Mouse (Mus musculus): ENCODE measurements at regions not wholly inside any gene's neighbourhood (a gene's known extent, or its start where the extent isn't known, plus 50 kb on each side); places are given as distances from the start of the nearest gene placed in this dataset.

DNA sequence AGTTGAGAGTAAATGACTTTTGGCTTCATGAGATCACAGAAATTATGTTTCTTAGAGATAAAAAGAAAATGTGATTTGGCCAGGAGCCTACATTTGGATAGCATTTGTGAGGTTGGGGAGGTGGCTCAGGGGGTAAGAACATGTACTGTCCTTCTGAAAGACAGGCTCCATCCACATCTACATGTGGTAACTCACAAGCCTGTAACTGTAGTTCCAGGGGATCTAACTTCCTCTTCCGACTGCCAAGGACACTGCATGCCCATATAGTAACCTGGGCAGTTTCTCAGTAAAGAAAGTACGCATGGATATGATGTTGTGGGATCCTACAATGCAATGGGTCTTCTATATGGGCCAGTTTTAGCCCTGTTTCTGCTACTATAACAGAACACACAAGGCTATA, 779.4 kb upstream of the Car8 start:
- no peak for DNase-seq
- intact Hi-C loops (cut with DNase I; ENCODE audit: low total_unique reads): no loop called here

- intact Hi-C loops (cut with DNase I; ENCODE audit: low total_unique reads): no loop called here
- no peak for DNase-seq
Measured at GRCm38 (mm10) chr4:9016504-9017040, 777.7 kb upstream of the Car8 start.

DNA sequence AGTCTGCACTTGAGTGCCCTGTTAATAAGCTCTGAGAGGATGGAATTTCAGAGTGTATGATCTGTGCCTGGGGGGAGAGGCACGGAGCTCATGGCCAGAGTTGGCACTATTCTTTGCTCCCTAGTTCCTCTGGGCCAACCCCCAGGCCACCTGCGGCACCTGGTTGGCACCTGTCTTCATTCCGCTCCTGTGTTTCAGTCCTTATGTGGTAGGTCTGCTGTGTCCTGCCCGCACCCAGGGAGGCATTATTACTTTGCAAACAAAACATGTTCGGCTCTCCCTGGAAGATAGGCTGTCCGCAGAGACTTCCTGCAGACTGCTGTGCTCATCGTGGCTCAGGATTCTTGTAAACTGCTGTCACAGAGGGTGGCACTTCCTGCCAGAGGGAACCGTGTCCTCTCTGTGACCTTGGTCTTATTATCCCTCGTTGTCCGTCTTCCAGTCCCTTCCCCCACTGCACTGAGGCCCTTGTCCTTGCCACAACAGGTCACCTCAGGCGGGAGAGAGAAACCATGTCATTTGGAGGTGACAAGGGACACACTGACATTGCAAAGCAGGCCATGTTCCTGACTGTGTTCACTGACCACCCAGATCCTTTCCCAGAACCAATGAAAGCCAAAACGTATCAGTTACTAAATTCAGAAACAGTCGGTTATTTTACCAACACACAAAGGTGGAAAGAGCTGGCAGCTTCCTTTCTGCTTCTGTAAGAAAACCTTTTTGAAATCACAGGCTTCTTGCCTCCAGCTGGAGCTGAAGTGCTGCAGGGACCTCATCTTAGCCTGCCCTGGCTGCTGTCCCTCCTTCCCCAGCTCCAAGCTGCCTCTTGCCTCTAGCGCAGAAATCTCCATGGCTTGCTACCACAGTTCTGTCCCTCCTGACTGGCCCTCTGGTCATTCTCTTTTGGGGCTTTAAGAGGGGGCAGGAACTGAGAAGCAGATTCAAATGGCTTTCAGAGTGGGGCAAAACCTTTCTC, 777.0 kb upstream of the Car8 start:
- DNase-seq: no peak
- intact Hi-C loops (cut with DNase I; ENCODE audit: low total_unique reads): no loop called here

GRCm38 (mm10) chr4:9014986-9015385, 776.1 kb upstream of the Car8 start:
- intact Hi-C loops (cut with DNase I; ENCODE audit: low total_unique reads): no loop called here
- DNase-seq: no peak

GRCm38 (mm10) chr4:9012787-9013186, 773.9 kb upstream of the Car8 start:
- no peak for DNase-seq
- intact Hi-C loops (cut with DNase I; ENCODE audit: low total_unique reads): no loop called here

DNA sequence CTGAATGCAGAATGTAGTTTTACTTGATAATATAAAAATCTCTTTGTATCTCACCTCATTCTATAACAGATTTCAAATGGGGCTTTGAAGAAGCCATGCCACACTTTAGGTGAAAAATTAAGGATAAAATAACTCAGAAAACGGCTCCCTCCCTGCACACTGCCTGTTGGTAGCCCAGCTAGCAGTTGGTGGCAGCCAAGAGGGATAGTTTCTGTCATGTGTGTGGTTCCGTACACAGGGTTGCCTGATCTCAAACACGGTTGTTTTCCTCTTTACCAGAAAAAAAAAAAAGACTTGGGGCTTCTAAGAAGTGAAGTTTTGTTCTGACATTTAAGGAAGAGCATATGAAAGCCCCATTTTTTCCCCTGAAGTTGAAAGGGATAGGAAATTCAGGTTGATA, 773.1 kb upstream of the Car8 start:
- intact Hi-C loops (cut with DNase I; ENCODE audit: low total_unique reads): no loop called here
- no peak for DNase-seq

- DNase-seq: no peak
- intact Hi-C loops (cut with DNase I; ENCODE audit: low total_unique reads): no loop called here
Measured at GRCm38 (mm10) chr4:9011129-9011518, 772.3 kb upstream of the Car8 start.

DNA sequence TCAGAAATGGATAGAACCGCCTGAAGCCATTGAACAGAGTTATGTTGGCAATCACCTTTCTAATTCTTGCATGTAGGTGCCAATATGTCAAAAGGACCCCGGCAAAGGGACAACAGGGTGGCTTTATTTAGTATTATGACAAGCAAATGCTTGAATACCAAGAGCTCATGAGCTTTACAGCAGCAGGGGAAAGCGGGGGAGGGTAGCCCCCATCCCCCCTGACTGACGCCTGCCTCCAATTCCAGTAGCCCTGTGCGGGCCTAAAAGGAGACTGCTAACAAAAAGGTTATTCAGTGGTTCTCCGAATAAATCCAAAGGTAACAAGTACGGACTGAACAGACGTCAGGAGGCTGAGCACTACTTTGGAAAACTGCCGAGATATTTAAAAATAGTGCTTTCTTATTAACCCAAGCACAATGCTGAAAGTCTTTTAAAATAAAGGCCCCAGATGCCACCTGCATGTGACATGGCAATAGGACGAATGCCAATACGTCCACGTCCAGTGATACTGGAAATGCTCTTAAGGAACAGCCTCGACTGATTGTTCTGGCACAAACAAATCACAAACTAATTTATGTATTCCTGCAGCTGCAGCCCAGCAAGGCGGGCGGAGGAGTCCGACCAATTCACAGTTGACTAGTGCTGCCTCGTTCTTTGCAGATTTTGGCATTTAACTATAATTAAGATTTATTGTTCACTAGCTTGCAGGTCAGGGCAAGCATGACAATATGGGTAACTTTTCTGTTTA, 771.7 kb upstream of the Car8 start:
- intact Hi-C loops (cut with DNase I; ENCODE audit: low total_unique reads): no loop called here
- no peak for DNase-seq

DNA sequence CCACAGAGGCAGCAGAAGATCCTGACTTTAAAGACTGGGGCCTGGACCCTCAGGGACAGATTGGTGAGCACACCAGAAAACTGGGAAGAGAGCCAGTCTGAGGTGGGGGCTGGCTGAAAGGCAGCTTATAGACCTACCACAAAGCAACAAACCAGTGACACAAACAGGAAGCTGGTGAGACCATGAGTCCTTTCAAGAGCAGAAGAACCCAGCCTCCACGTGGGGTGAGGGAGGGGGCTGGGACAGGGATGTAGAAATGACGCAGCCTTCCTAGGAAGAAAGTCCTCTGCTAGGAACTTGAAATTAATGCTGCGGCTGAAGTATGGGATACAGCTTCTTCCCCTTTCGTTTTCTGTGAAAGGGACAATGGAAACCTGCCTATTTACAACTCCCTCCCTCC, 770.8 kb upstream of the Car8 start:
- intact Hi-C loops (cut with DNase I; ENCODE audit: low total_unique reads): no loop called here
- no peak for DNase-seq

DNA sequence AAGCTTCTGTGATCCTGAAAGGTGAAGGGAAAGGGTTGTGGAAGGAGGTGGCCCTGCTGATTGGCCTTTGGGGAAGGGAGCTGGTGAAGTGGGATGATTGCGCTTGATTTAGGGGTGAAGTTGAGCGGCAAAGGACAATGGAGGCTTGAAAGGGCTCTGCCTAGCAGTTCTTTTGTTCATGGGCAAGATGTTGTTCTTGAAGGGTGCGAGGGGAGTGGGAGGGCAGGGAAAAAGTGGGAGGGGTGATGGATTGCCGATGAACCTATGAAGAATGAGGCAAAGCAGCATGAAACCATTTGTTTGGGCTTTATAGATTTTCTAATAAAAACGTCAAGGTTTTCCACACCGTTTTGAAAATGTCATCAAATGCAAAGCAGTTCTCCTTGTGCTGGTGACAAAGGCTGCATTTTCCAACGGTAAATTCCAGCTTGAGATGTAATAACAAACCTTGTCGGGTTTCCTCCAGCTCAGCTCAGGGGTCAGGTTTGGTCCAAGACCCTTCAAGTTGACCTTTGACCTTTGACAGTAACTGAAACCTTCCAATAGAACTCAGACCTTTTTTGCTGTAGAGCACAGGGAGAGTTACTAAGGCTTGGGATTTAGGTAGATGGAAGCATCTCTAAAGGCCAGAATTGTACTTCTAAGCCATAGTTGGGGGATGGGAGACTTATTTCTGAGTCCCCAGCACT, 767.2 kb upstream of the Car8 start:
- no peak for DNase-seq
- intact Hi-C loops (cut with DNase I; ENCODE audit: low total_unique reads): no loop called here

GRCm38 (mm10) chr4:9003891-9004290, 765.0 kb upstream of the Car8 start:
- no peak for DNase-seq
- intact Hi-C loops (cut with DNase I; ENCODE audit: low total_unique reads): no loop called here

DNA sequence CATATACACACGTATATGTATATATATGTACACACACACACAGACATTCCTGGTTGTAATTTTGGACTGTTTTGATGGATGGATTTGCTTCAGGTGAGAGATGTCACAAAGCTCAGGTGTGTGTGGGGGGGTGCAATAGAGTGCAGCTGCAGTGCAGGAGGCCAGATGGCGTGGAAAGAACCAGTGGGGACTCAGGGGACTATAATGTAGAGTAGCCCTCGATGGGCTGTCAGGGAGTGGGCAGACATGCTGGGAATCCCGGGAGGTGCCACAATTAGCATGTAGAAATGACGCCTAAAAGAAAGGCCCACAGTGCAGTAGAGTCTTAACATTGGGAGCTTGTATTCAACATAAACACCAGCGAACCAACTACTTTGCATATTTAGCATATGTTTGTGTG, 763.5 kb upstream of the Car8 start:
- intact Hi-C loops (cut with DNase I; ENCODE audit: low total_unique reads): no loop called here

GRCm38 (mm10) chr4:8998606-8999005, 759.8 kb upstream of the Car8 start:
- DNase-seq: no peak
- intact Hi-C loops (cut with DNase I; ENCODE audit: low total_unique reads): no loop called here

More for the DNA sequence above, 763.5 kb upstream of the Car8 start:
- DNase-seq: no peak

- no peak for DNase-seq
- intact Hi-C loops (cut with DNase I; ENCODE audit: low total_unique reads): no loop called here
Measured at GRCm38 (mm10) chr4:8992171-8992570, 753.3 kb upstream of the Car8 start.

DNA sequence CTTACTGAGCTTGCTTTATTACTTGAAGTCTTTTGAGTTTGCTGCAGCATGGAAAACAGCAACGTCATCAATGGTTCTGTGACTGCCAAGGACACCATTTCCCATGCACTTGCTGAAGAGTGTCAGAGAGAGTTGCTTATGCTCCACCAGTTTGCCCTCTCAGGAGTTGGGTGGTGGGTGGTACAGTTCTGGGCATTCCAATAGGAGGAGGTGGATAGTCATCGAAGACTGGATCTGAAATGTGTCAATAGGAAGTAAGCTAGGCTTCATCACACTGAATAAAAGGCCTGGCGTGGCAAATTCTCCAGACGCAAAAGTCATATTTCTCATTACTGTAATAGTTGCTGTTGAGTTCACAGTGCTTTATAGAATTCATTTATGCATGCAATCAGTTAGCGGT, 751.7 kb upstream of the Car8 start:
- DNase-seq: no peak
- intact Hi-C loops (cut with DNase I; ENCODE audit: low total_unique reads): no loop called here

DNA sequence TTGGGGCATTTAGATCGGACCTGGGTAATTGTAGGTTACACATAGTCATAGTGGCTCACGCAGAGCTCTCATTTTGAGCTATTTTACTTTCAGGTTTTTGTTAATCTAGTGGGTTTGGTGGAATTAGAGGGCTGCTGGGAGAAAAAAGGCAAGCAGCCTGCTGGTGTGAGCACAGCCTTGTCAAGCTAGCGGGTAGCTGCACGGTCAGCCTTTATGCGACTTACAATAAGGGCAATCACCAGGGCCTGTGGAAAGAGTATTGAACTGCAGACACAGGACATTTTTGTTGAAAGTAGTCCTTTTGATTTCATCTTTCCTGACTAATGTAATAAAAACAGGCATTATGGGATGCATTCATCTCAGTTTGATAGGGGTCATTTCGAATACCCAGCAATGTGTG, 750.8 kb upstream of the Car8 start:
- DNase-seq: no peak
- intact Hi-C loops (cut with DNase I; ENCODE audit: low total_unique reads): no loop called here

DNA sequence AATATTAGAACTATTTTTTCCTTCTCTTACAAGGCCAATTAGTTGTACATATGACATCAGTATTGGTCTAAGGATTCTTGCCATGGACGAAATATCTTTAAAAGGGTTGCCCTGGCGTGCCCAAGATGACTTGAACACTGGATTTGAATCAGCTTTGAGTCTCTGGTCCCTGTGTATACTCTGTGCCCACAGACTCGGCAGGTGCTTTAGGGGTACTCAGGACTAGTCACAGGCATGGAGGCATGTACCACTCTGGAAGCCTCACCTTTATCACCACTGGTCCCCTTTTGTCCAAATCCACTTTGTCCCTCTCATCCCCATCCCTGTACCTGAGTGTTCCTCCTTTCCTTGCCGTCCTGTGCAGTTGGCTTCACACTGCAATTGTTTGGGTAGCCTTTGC, 750.3 kb upstream of the Car8 start:
- intact Hi-C loops (cut with DNase I; ENCODE audit: low total_unique reads): no loop called here
- no peak for DNase-seq

DNA sequence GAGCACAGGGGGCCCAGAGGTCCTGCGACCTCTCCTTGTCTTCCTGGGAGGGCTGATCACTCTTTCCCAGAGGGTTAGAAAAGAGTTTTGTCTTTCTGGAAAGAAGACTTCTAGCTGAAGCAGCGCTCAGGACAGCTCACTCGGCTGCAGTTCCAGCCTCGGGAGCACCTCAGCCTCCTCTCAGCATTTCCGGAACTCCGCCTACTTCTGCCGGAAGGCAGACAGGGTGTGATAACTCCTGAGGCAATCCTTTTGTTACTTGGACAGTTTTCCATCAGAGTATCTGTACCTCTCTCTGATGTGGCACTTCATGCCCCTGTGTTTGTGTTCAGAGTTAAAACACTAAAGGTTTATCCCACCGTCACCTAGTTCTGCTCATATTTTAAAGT, 749.5 kb upstream of the Car8 start:
- DNase-seq: no peak
- intact Hi-C loops (cut with DNase I; ENCODE audit: low total_unique reads): no loop called here

GRCm38 (mm10) chr4:8987544-8988344, 748.9 kb upstream of the Car8 start:
- DNase-seq: no peak
- intact Hi-C loops (cut with DNase I; ENCODE audit: low total_unique reads): no loop called here
